Mouse (Mus musculus): ENCODE measurements at regions not wholly inside any gene's neighbourhood (a gene's known extent, or its start where the extent isn't known, plus 50 kb on each side); places are given as distances from the start of the nearest gene placed in this dataset.
A peak's percentile ranks its signal among the peaks of the same experiment; 100 is the strongest.

GRCm38 (mm10) chr3:111553358-111553757 is 1302.6 kb upstream of the Prmt6 start:
- DNase-seq (ENCODE audit: low read depth): peak; percentile 46
- no peak for TF ChIP-seq CTCF (IDR thresholded peaks at IDR 0.05; ENCODE audit: borderline replicate concordance, extremely low read depth, insufficient read depth, insufficient read length)
- no peak for TF ChIP-seq POLR2A (IDR thresholded peaks at IDR 0.05; ENCODE audit: borderline replicate concordance, extremely low read depth, insufficient read depth, insufficient read length, poor library complexity, severe bottlenecking)
